Mouse (Mus musculus) testis, adult 2 months (tissue): ENCODE data around the gene Flvcr1.

Experiments used
- CTCF ChIP-seq: fragments of 200-500 bp; IDR thresholded peaks from 2 replicates; pipeline ENCODE4 v1.5.1; 2012; ENCODE audit warnings: low read depth, mild to moderate bottlenecking, inconsistent platforms, low read length, moderate library complexity; ENCODE audit not compliant: control insufficient read depth, insufficient read depth, insufficient replicate concordance
- POLR2A ChIP-seq: fragments of 200-500 bp; IDR thresholded peaks from 2 replicates; pipeline ENCODE4 v1.6.1; 2012; ENCODE audit warnings: low read depth, mild to moderate bottlenecking, inconsistent platforms, low read length, moderate library complexity; ENCODE audit not compliant: control insufficient read depth

GRCm38 (mm10) chr1:191065188-191065587 lies 39.2 kb upstream of the Flvcr1 start:
- TF ChIP-seq POLR2A (peak; percentile 23; the same call in 1 of the 2 replicates), CTCF (no peak)
